Mouse (Mus musculus): ENCODE results near the gene Mcf2l. TPM values are rescaled to one million over a fixed set of nuclear protein-coding genes. Genes with fewer than 3 reads are reported as not detected.

The Mcf2l gene
- total RNA-seq, 1 experiment = 16.0 TPM

DNA sequence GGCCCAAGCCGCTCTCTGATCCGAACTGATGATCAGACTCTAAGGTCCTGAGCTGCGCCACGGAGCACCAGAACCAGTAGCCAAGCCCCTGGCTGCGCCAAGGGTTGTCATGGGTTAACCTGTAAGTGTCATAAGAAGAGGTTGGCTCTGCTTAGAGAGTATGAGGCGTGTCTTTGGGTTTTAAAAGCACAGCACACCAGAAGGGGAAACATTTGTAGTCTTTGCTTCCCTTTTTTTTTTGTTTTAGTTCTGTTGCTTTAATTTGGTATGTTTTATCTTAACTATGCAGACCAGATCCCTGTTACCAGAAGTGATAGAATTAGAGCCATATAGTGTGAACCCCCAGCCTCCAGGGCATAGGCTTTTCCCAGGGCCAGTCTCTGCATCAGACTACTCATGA is 6.6 kb downstream of the Mcf2l start:
- no peak for DNase-seq (ENCODE audit: low read depth, low spot score)
- H3K27ac ChIP-seq (ENCODE audit: insufficient read depth, low read depth, low read length, poor library complexity, severe bottlenecking) = no peak overlapping the region
- peaks cover 2 to 11% of the 10 kb centered on the region in 2 experiments; a peak in 1 of 4 replicates for H3K4me1 ChIP-seq (ENCODE audit: control insufficient read depth in 2 of 2, insufficient read depth in 2 of 2, low read length in 2 of 2, poor library complexity in 1 of 2)
- H3K4me3 ChIP-seq (ENCODE audit: insufficient read depth in 1 of 2, low read depth in 1 of 2, low read length in 2 of 2, poor library complexity in 1 of 2, severe bottlenecking in 1 of 2) = no peak overlapping the region
- H3K36me3 ChIP-seq (ENCODE audit: control insufficient read depth, insufficient read depth, low read length, poor library complexity, severe bottlenecking) = peaks cover 15% of the 10 kb centered on the region; the same call in 1 of the 2 replicates
- no peaks in the 10 kb centered on the region for H3K9me3 ChIP-seq (ENCODE audit: control insufficient read depth, insufficient read depth, low read depth, low read length)
- in situ Hi-C loops (cut with MboI; ENCODE audit: low sequenced_read_pairs in 2 of 2, unreplicated experiment in 2 of 2) = no loop called here
- no peak for TF ChIP-seq CHD2 (IDR thresholded peaks at IDR 0.05; ENCODE audit: low read depth, low read length)
- no peak for TF ChIP-seq MAFK (IDR thresholded peaks at IDR 0.05; ENCODE audit: insufficient read depth, low read depth, low read length)
- no peak for TF ChIP-seq HCFC1 (IDR thresholded peaks at IDR 0.05; ENCODE audit: borderline replicate concordance, insufficient read depth, low read length)
- no peak for TF ChIP-seq ZNF384 (IDR thresholded peaks at IDR 0.05; ENCODE audit: low read depth, low read length)
- no peak for TF ChIP-seq ZC3H11A (IDR thresholded peaks at IDR 0.05; ENCODE audit: borderline replicate concordance, low read depth, low read length)
- no peak overlapping the region for H3K9ac ChIP-seq (ENCODE audit: insufficient read depth, low read depth, low read length, poor library complexity, severe bottlenecking)

DNA sequence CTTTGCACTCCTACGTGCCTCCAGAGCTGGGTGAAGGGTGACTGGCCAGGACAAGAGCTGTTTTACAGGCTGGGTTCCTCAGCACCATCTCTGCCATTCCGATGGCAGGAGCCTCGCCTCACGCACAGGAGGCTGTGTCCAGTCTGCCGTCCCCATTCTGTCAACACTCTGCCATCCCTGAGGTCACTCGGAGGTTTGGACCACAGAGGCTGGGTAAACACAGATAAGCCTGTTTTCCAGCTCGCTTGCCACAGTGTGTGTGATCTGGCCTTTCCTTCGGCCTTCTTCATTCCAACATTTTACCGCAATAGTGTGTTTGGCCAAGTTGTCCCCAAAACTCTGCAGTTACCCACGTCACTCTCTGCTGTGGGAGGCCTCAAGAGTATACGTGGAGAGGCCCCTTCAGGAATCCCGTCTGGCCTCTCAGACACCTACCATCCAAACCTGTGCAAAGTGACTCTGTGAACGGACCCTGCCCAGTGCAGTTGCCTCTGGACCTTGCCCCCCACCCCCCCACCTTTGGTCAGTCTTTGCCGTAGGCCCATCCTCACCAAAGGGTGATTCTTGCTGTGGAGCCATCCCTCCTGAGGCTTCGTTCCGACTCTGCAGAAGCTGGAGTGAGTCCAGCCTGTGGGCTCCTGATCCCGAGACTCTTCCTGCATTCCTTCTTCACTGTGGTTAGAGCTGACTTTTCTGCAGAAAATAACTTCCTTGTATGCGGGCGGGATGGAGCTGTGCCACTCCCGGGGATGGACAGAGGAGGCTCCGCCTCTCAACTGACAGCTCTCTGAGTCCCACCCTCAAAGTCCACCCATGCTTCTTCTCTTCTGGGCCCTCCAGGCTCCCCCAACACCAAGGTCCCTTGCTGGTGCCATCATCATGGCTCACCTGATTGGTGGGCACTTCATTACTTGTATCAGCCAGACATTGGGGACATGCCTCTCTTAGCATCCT is 9.7 kb downstream of the Mcf2l start:
- peaks cover 0 to 2% of the 10 kb centered on the region in 2 experiments; a peak in 1 of 4 replicates for H3K4me1 ChIP-seq (ENCODE audit: control insufficient read depth in 2 of 2, insufficient read depth in 2 of 2, low read length in 2 of 2, poor library complexity in 1 of 2)
- in situ Hi-C loops (cut with MboI; ENCODE audit: low sequenced_read_pairs in 2 of 2, unreplicated experiment in 2 of 2) = no loop called here
- no peak overlapping the region for H3K9ac ChIP-seq (ENCODE audit: insufficient read depth, low read depth, low read length, poor library complexity, severe bottlenecking)
- no peak for DNase-seq (ENCODE audit: low read depth, low spot score)
- no peaks in the 10 kb centered on the region for H3K9me3 ChIP-seq (ENCODE audit: control insufficient read depth, insufficient read depth, low read depth, low read length)
- no peak overlapping the region for H3K4me3 ChIP-seq (ENCODE audit: insufficient read depth in 1 of 2, low read depth in 1 of 2, low read length in 2 of 2, poor library complexity in 1 of 2, severe bottlenecking in 1 of 2)
- H3K27ac ChIP-seq (ENCODE audit: insufficient read depth, low read depth, low read length, poor library complexity, severe bottlenecking) = no peak overlapping the region
- TF ChIP-seq ZNF384 (IDR thresholded peaks at IDR 0.05; ENCODE audit: low read depth, low read length) (no peak), MAFK (IDR thresholded peaks at IDR 0.05; ENCODE audit: insufficient read depth, low read depth, low read length) (no peak), CHD2 (IDR thresholded peaks at IDR 0.05; ENCODE audit: low read depth, low read length) (no peak), HCFC1 (IDR thresholded peaks at IDR 0.05; ENCODE audit: borderline replicate concordance, insufficient read depth, low read length) (no peak), ZC3H11A (IDR thresholded peaks at IDR 0.05; ENCODE audit: borderline replicate concordance, low read depth, low read length) (no peak)
- H3K36me3 ChIP-seq (ENCODE audit: control insufficient read depth, insufficient read depth, low read length, poor library complexity, severe bottlenecking) = peaks cover 20% of the 10 kb centered on the region; the same call in 1 of the 2 replicates

DNA sequence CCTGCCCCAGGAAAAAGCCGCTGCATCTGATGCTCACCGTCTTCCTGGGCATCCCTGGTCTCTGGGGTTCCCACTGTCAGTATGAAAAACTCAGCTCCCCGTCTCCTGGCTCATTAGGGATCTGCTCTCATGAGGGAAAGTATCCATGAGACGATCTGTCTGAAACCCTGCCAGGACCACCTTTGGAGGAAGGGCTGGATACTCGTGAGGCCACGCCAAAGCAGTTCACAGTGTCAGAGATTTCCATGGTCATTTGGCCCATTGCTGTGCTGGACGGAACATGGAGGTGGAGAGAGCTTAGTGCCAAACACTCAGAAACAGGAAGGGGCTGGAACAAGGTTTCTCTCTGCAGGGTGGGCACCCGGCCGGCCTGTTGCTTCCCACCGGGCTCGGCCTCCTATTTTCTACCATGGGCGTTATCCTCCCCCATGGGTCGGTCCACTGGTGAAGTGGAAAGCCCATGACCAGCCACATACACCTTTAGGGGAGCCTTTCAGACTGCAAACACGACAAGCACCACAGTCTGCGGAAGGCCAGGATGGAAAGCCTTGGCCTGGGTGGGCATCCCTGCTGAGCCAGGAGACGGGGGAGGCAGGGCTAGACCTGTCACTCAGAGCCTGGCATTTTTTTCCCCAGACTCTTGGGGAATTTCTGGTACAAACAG is 14.3 kb downstream of the Mcf2l start:
- Histone ChIP-seq H3K9me3 (ENCODE audit: control insufficient read depth, insufficient read depth, low read depth, low read length) (no peaks in the 10 kb centered on the region), H3K27ac (ENCODE audit: insufficient read depth, low read depth, low read length, poor library complexity, severe bottlenecking) (no peak overlapping the region), H3K4me3 (ENCODE audit: insufficient read depth in 1 of 2, low read depth in 1 of 2, low read length in 2 of 2, poor library complexity in 1 of 2, severe bottlenecking in 1 of 2) (no peak overlapping the region), H3K36me3 (ENCODE audit: control insufficient read depth, insufficient read depth, low read length, poor library complexity, severe bottlenecking) (peaks cover 14% of the 10 kb centered on the region; the same call in 1 of the 2 replicates), H3K9ac (ENCODE audit: insufficient read depth, low read depth, low read length, poor library complexity, severe bottlenecking) (no peak overlapping the region), H3K4me1 (ENCODE audit: control insufficient read depth in 2 of 2, insufficient read depth in 2 of 2, low read length in 2 of 2, poor library complexity in 1 of 2) (peaks cover 0 to 4% of the 10 kb centered on the region in 2 experiments; a peak in 1 of 4 replicates)
- TF ChIP-seq CHD2 (IDR thresholded peaks at IDR 0.05; ENCODE audit: low read depth, low read length) (no peak), HCFC1 (IDR thresholded peaks at IDR 0.05; ENCODE audit: borderline replicate concordance, insufficient read depth, low read length) (no peak), MAFK (IDR thresholded peaks at IDR 0.05; ENCODE audit: insufficient read depth, low read depth, low read length) (no peak), ZC3H11A (IDR thresholded peaks at IDR 0.05; ENCODE audit: borderline replicate concordance, low read depth, low read length) (no peak), ZNF384 (IDR thresholded peaks at IDR 0.05; ENCODE audit: low read depth, low read length) (no peak)
- DNase-seq (ENCODE audit: low read depth, low spot score) = no peak
- in situ Hi-C loops (cut with MboI; ENCODE audit: low sequenced_read_pairs in 2 of 2, unreplicated experiment in 2 of 2) = no loop called here

DNA sequence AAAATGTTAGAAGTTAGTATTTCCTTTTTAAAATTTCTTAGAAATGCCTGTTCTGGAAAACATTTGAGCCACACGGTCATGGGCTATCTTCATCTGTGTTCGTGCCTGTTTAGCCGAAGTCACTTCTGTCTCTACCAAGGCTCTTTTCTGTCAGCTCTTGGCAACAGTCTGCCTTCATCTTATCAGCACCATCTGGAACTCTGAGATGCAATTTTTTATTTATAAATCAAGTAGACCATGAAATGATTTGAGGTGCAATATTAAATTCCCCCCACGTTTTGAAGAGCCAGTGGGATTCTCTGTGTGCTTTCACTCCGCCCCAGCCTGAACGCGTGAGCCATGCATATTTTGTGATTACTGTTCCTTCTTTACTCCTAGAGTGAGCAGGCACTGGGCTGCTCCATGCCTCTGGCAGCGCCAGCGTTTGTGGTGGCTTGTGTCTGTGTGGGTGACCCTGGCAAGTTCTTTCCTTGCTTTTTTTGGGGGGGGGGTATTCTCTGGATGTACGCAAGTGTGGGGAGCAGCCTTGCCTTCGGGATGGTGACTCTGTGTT is 15.5 kb downstream of the Mcf2l start:
- Histone ChIP-seq H3K4me1 (ENCODE audit: control insufficient read depth in 2 of 2, insufficient read depth in 2 of 2, low read length in 2 of 2, poor library complexity in 1 of 2) (peaks cover 0 to 2% of the 10 kb centered on the region in 2 experiments; a peak in 1 of 4 replicates), H3K36me3 (ENCODE audit: control insufficient read depth, insufficient read depth, low read length, poor library complexity, severe bottlenecking) (peaks cover 12% of the 10 kb centered on the region; the same call in 1 of the 2 replicates), H3K27ac (ENCODE audit: insufficient read depth, low read depth, low read length, poor library complexity, severe bottlenecking) (no peak overlapping the region), H3K9me3 (ENCODE audit: control insufficient read depth, insufficient read depth, low read depth, low read length) (no peaks in the 10 kb centered on the region), H3K4me3 (ENCODE audit: insufficient read depth in 1 of 2, low read depth in 1 of 2, low read length in 2 of 2, poor library complexity in 1 of 2, severe bottlenecking in 1 of 2) (no peak overlapping the region), H3K9ac (ENCODE audit: insufficient read depth, low read depth, low read length, poor library complexity, severe bottlenecking) (no peak overlapping the region)
- in situ Hi-C loops (cut with MboI; ENCODE audit: low sequenced_read_pairs in 2 of 2, unreplicated experiment in 2 of 2) = no loop called here
- TF ChIP-seq ZNF384 (IDR thresholded peaks at IDR 0.05; ENCODE audit: low read depth, low read length) = no peak
- no peak for TF ChIP-seq ZC3H11A (IDR thresholded peaks at IDR 0.05; ENCODE audit: borderline replicate concordance, low read depth, low read length)
- no peak for TF ChIP-seq CHD2 (IDR thresholded peaks at IDR 0.05; ENCODE audit: low read depth, low read length)
- TF ChIP-seq HCFC1 (IDR thresholded peaks at IDR 0.05; ENCODE audit: borderline replicate concordance, insufficient read depth, low read length) = no peak
- TF ChIP-seq MAFK (IDR thresholded peaks at IDR 0.05; ENCODE audit: insufficient read depth, low read depth, low read length) = no peak
- DNase-seq (ENCODE audit: low read depth, low spot score) = no peak
